Mouse (Mus musculus): Measurements from ENCODE around the gene Clic4.

Clic4 gene

GRCm38 (mm10) chr4:135272640-135273306, at the start of gene Clic4:
Clic4 (minus strand) TSS chr4:135272814.
- DNase-seq (ENCODE audit: low spot score), result peak; percentile 99

- DNase-seq (ENCODE audit: low spot score), result peak; percentile 81
These were observed 45.4 kb upstream of the Clic4 start for GRCm38 (mm10) chr4:135317966-135318365.

GRCm38 (mm10) chr4:135317539-135317938, 44.9 kb upstream of the Clic4 start:
- DNase-seq (ENCODE audit: low spot score), result no peak

- DNase-seq (ENCODE audit: low spot score), result no peak
These were observed 42.7 kb upstream of the Clic4 start for GRCm38 (mm10) chr4:135315287-135315686.

GRCm38 (mm10) chr4:135314419-135314832, 41.8 kb upstream of the Clic4 start:
- no peak for DNase-seq (ENCODE audit: low spot score)

GRCm38 (mm10) chr4:135313761-135314241, 41.2 kb upstream of the Clic4 start:
- peak; percentile 76 for DNase-seq (ENCODE audit: low spot score)

GRCm38 (mm10) chr4:135313111-135313691, 40.6 kb upstream of the Clic4 start:
- peak; percentile 68 for DNase-seq (ENCODE audit: low spot score)

GRCm38 (mm10) chr4:135312706-135313105, 40.1 kb upstream of the Clic4 start:
- DNase-seq (ENCODE audit: low spot score), result peak; percentile 94

GRCm38 (mm10) chr4:135310371-135310770, 37.8 kb upstream of the Clic4 start:
- no peak for DNase-seq (ENCODE audit: low spot score)

- DNase-seq (ENCODE audit: low spot score), result no peak
These were observed 37.1 kb upstream of the Clic4 start for GRCm38 (mm10) chr4:135309726-135310125.

- DNase-seq (ENCODE audit: low spot score), result no peak
These were observed 36.6 kb upstream of the Clic4 start for GRCm38 (mm10) chr4:135309112-135309659.

GRCm38 (mm10) chr4:135306971-135307632, 34.5 kb upstream of the Clic4 start:
- peak; percentile 65 for DNase-seq (ENCODE audit: low spot score)

GRCm38 (mm10) chr4:135306533-135306932, 33.9 kb upstream of the Clic4 start:
- peak; percentile 84 for DNase-seq (ENCODE audit: low spot score)

- DNase-seq (ENCODE audit: low spot score), result no peak
These were observed 29.6 kb upstream of the Clic4 start for GRCm38 (mm10) chr4:135302261-135302660.

GRCm38 (mm10) chr4:135301166-135301565, 28.6 kb upstream of the Clic4 start:
- no peak for DNase-seq (ENCODE audit: low spot score)

- no peak for DNase-seq (ENCODE audit: low spot score)
These were observed 27.8 kb upstream of the Clic4 start for GRCm38 (mm10) chr4:135300248-135301041.

GRCm38 (mm10) chr4:135298680-135299079, 26.1 kb upstream of the Clic4 start:
- no peak for DNase-seq (ENCODE audit: low spot score)

GRCm38 (mm10) chr4:135297931-135298546, 25.4 kb upstream of the Clic4 start:
- peak; percentile 63 for DNase-seq (ENCODE audit: low spot score)

- no peak for DNase-seq (ENCODE audit: low spot score)
These were observed 24.5 kb upstream of the Clic4 start for GRCm38 (mm10) chr4:135297146-135297545.

GRCm38 (mm10) chr4:135296565-135296964, 24.0 kb upstream of the Clic4 start:
- no peak for DNase-seq (ENCODE audit: low spot score)

- DNase-seq (ENCODE audit: low spot score), result peak; percentile 79
These were observed 21.2 kb upstream of the Clic4 start for GRCm38 (mm10) chr4:135293813-135294212.

All from lung, postnatal 25 days (tissue).